8 mouse cellular contexts compared by ENCODE assay signal in the genomic region with DNA sequence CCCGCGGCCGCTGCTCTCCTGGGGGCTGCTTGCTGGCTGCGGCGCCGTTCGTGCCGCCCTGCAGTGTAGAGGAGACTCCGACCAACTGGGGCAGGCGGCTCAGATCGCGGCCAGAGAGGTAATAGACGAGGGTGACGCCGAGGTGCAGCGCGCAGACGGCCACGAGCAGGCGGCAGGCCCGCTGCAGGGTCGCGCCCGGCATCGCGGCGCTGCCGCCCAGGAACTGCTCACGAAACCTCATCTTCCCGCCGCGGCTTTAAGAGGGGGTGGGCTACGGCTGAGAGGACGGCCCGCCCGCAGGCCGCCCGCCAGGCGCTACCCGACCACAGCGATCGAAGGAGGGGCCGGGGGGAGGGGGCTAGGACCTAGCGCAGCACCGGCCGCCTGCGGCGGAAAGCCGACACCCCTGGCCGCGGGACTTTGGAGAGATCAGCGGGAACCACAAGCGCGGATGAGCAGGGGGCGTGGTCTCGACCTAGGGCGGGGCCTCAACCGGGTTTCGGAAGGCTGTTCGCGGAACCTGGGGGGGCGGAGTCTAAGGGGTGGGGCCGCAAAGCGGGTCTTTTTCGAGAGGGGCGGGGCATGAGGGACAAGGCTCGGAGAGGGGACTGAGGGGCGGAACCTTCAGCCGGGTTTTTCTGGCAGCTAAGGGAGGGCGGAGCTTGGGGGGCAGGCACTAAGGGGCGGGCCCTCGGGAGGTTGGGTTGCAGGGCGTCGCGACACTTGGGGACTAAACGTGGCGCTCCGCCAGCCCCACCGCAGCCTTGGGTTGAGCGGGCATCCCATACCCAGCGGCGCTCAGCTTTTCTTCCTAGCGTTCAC. TPM values are rescaled to one million over a fixed set of nuclear protein-coding genes. Genes with fewer than 3 reads are reported as not detected.
A peak's percentile ranks its signal among the peaks of the same experiment; 100 is the strongest.
DNase-seq lines count a peak whose midpoint lies in the region; ATAC-seq and TF ChIP-seq lines count a peak whose summit lies in the region.

A gene (minus strand): TSS at position 441 of the 822 bp plus-strand sequence.

- DNase-seq in A20 (ENCODE audit: low read depth, low spot score): peak; percentile 100
- peak; percentile 100 for DNase-seq in heart, embryonic 10.5 days (ENCODE audit: low spot score)
- DNase-seq in liver: peak; percentile 100
- DNase-seq in spleen, postnatal 4 days (ENCODE audit: low spot score in 2 of 2): peak; percentile 100

- WGBS in heart, embryonic 10.5 days: under 1% methylated on average over 79 of the region's 83 CpGs
- 1% methylated on average over 75 of the region's 83 CpGs for WGBS in kidney, embryonic 15.5 days

- TF ChIP-seq CTCF in bone marrow macrophage, adult 2 months (IDR thresholded peaks at IDR 0.05; ENCODE audit: low read depth, low read length): no peak
- TF ChIP-seq CTCF in embryonic fibroblast, embryonic 13.5 days (IDR thresholded peaks at IDR 0.05; ENCODE audit: borderline replicate concordance, insufficient read depth, low read length): no peak

- no peaks in the 10 kb centered on the region for H3K9me3 ChIP-seq in heart, embryonic 10.5 days
- H3K9me3 ChIP-seq in kidney, embryonic 15.5 days (replicated peaks): no peaks in the 10 kb centered on the region

- no peaks in the 10 kb centered on the region for H3K27me3 ChIP-seq in heart, embryonic 10.5 days (ENCODE audit: insufficient read depth, poor library complexity, severe bottlenecking)
- H3K27me3 ChIP-seq in kidney, embryonic 15.5 days: no peaks in the 10 kb centered on the region

- H3K4me1 ChIP-seq in bone marrow macrophage, adult 2 months (ENCODE audit: control insufficient read depth, insufficient read depth, low read length): peaks cover 27% of the 10 kb centered on the region
- peaks cover 14% of the 10 kb centered on the region for H3K4me1 ChIP-seq in embryonic fibroblast, embryonic 13.5 days (ENCODE audit: control insufficient read depth, insufficient read depth, low read length)
- H3K4me1 ChIP-seq in heart, embryonic 10.5 days: peaks cover 45% of the 10 kb centered on the region
- peaks cover 33% of the 10 kb centered on the region for H3K4me1 ChIP-seq in kidney, embryonic 15.5 days

- peak within 1 kb of the TSS; percentile 67 for H3K4me2 ChIP-seq in kidney, embryonic 15.5 days

- peak; percentile 96 for ATAC-seq in kidney, embryonic 15.5 days (replicated peaks; ENCODE audit: low FRiP score)
- peak; percentile 88 for ATAC-seq in monocyte, adult 5-6 weeks (replicated peaks; ENCODE audit: insufficient number of reproducible peaks, low FRiP score, low TSS enrichment, poor library complexity, severe bottlenecking)

- H3K27ac ChIP-seq in bone marrow macrophage, adult 2 months (ENCODE audit: insufficient read depth, low read depth, low read length): peak within 1 kb of the TSS; percentile 90
- peak within 1 kb of the TSS; percentile 86 for H3K27ac ChIP-seq in embryonic fibroblast, embryonic 13.5 days (ENCODE audit: insufficient read depth, low read length)
- H3K27ac ChIP-seq in heart, embryonic 10.5 days: peak within 1 kb of the TSS; percentile 95
- H3K27ac ChIP-seq in kidney, embryonic 15.5 days: peak within 1 kb of the TSS; percentile 97

- H3K4me3 ChIP-seq in bone marrow macrophage, adult 2 months (ENCODE audit: insufficient read depth, low read length): peak within 1 kb of the TSS; percentile 82
- peak within 1 kb of the TSS; percentile 97 for H3K4me3 ChIP-seq in embryonic fibroblast, embryonic 13.5 days (ENCODE audit: insufficient read depth, low read length)
- H3K4me3 ChIP-seq in heart, embryonic 10.5 days: peak within 1 kb of the TSS; percentile 80
- H3K4me3 ChIP-seq in kidney, embryonic 15.5 days (replicated peaks): peak within 1 kb of the TSS; percentile 84

- TF ChIP-seq POLR2A in bone marrow macrophage, adult 2 months (IDR thresholded peaks at IDR 0.05; ENCODE audit: borderline replicate concordance, low read depth, low read length): no peak
- peak; percentile 86 for TF ChIP-seq POLR2A in embryonic fibroblast, embryonic 13.5 days (IDR thresholded peaks at IDR 0.05; ENCODE audit: low read depth, low read length)

- peak within 1 kb of the TSS; percentile 91 for H3K9ac ChIP-seq in kidney, embryonic 15.5 days

- H3K36me3 ChIP-seq in heart, embryonic 10.5 days: no peaks in the 10 kb centered on the region
- H3K36me3 ChIP-seq in kidney, embryonic 15.5 days: no peaks in the 10 kb centered on the region

RNA-seq across cellular contexts. Expression of the gene that starts here (rescaled TPM):
- polyA plus RNA-seq in bone marrow macrophage, adult 2 months (2012; ENCODE audit: insufficient read depth, insufficient read length, missing spikeins): 75.9 and 77.7 TPM in 2 replicates
- polyA plus RNA-seq in embryonic fibroblast, embryonic 13.5 days (2011; ENCODE audit: insufficient read length, low read depth, missing spikeins): 103 and 119 TPM in 2 replicates
- 38.1 and 47.1 TPM in 2 replicates for polyA plus RNA-seq in heart, embryonic 10.5 days (2016; fragmentation: Nextera tagmentation; extraction: Ambion mirVana)
- polyA plus RNA-seq in kidney, embryonic 15.5 days (2015; fragmentation: Nextera tagmentation; extraction: Ambion mirVana): 46.3 and 46.4 TPM in 2 replicates
- 27.7 to 60.9 TPM (median 40.1 TPM) in 3 replicates for total RNA-seq in monocyte, adult 5-6 weeks (2017)

Comparison
In these comparisons a context has a peak if more than half of its experiments do, and no peak if none do; other contexts are left out.
1. Peak in every context shown above with its lines: DNase-seq, ATAC-seq, H3K4me3 ChIP-seq and H3K27ac ChIP-seq.